Mouse (Mus musculus) kidney, adult 8-10 months (tissue): ENCODE data around the gene Mme.

ENCODE experiments used
- DNase-seq, 2 experiments: peaks; one replicate each; pipeline ENCODE4 v3.0.0; 2022

Mme gene

DNA sequence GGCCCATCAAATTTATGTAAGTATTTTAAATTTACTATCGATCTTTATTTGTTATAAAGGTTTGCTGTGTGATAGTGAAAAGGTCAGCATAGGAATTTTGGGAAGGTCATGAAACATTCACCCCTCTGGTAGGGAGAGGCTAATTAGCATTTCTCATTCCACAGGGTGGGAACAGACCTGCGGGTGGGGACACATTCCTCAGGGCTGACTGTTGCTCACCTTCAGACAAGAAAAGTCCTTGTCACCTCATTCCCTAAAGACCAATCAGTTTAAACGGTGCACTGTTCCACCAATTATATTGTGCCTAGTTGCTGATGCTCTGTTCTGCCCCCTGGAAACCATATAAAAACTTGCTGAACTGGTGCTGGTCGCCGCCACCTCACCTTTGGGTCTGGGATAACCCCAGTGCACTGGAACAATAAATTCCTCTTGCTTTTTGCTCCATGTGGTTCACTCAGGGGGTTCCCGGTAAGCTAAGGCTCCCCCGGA, at the start of gene Mme:
Gene Mme (plus strand): TSS at position 439 of the 489 bp plus-strand sequence.
- DNase-seq: no peak

DNA sequence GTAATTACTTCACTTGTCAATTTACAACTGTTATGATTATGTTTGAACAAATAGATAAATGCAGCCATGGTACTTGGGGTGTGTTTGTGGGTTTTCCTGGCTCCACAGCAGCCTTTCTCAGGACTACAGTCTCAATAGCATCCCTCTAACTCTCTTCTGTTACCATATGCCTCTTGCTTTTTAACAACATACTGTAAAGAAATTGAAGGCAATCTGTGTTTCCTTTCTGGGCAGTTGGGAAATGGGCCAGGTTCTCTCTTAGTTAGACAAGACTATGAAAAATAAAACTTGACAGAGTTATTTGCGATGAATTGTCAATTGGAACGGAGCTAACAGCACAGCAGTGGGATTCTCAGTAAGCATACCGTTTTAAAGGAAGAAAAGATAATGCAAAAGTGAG, 44.8 kb upstream of the Mme start:
- DNase-seq: no peak

DNA sequence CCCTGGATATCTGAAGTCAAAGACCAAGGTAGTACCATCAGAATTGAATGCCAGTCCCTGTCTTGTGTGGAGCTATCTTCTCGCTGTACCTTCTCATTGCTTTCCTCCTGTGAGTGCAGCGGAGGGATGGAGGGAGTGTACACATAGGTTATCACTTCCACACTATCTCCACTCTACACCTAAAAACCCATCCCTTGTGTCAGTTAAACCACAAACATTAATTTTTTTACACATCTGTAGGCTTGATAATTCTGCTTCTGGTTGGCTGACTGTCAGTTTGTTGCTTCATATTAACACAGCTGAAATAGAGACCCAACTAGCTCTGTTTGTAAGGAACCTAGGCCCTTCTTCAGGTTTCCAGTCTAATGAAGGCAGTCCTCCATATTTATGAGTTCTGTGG, 43.3 kb upstream of the Mme start:
- no peak for DNase-seq

DNA sequence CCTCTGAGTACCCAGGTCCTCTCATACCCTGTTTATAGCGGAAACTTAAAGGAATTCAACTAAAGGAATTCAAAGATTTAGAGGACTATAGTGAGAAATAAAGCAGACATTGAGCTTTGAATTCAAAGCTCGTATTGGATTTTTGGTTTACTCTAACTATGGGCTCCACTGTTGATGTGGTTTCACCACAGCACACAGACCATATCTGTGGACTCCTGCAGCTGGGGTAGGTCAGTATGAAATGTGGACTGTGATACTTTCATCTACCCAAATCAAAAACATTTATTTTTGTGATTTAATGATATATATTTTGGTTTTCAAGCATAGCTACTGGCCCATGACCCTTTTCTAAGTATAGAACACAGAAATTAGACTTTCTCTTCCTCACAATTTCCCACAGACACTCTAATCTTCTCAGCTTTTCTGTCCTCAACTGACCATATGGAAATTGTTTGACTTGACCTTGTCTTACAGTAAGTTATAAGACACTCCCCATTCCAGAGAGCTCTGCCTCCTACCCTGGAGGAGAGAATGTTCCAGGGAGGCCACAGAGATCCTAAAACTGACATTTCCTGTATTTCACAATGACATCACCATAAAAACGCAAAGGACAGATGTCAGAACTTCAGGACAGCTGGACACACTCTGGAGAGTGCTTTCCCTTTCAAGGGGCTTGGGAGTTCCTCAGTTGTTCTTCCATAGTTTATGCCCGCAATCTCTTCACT, 19.3 kb upstream of the Mme start:
- no peak for DNase-seq

DNA sequence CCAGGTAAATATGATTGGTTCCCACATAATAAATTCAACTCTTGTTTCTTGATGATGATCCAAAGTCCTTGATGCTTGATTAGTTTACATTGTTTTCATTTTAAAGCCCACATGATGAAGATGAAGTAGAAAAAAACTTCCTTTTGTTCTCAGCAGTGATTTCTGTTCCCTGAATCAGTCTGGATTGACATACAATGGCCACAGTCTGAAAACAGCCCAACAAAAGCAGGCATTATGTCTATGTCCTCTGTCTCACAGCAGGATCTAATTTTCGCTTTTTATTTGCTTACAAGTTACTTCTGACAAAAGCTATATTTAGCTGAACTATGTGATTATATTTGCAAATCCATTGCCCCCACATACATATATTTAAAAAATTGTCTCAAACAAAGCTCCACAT, 17.7 kb upstream of the Mme start:
- no peak for DNase-seq

DNA sequence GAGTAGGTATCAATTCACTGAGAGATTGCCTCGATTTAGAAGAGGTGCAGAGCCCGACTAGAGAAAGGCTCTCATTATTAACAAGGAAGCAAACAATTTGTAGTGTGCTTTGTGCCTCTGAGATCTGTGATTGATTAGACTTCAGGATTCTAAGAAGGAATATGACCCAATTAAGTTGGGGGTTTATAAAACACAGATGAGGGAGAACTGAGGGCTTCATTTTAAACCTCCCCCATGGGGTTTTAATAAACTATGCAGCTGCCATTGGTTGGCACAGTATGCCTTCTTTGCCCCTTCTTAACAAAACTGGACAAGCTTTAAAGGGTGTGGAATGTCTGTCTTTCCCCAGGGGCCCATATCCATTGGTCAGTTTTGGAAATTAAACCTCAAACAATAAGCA, 5.4 kb upstream of the Mme start:
- no peak for DNase-seq

DNA sequence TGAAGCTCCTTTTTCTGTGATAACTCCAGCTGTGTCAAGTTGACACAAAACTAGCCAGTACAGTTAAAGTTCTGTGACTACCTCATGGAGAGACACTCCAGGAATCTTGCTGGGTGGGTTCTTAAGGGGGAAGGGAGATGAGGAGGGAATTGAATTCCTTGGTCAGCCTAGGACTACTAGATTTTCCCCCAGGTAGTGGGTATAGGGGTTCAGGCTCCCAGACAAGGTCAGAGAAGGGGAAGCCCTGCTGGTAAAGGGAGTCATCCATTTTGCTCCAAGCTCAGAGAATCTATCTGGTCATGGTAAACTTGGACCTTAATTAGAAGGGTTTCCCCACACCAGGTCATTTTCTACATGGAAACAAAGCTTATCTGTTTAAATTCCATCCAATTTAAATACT, 2.4 kb downstream of the Mme start:
- no peak for DNase-seq

DNA sequence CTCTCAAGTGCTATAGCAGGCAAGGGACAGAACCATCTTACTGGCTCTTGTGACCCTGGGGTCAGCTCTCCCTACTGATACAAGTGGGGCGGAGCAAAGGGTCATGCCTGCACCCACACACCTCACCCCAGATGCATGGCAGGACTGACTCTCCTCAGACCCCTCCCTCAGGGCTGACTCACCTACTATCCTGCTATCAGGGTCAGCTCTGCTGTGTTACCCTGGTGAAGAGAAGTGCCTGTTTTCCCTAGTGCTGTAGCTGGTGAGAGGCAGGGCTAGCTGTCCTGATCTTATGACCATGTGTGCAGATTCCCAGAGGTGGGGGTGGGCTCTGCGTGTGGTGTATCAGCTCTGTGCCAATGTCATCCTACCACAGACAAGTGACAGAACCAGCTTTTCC, 30.8 kb downstream of the Mme start:
- DNase-seq: no peak

DNA sequence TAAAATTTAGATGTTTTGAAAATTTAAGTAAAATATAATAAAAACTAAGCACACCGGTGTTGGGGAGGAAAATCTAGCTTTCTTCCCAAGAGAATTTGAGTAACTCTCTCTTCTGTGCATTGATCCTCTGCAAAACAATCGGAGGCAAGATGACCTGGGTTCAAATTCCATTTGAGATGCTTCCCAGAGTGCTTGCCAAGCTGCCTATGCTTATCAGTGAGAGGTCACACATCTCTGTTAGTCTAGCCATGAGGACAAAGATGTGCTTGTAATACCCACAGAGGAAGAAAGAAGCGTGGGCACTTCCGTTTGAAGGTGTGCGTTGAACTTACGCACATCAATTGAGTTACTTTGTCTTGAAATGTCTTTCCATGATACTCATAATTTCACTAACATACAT, 53.0 kb downstream of the Mme start:
- DNase-seq: no peak

DNA sequence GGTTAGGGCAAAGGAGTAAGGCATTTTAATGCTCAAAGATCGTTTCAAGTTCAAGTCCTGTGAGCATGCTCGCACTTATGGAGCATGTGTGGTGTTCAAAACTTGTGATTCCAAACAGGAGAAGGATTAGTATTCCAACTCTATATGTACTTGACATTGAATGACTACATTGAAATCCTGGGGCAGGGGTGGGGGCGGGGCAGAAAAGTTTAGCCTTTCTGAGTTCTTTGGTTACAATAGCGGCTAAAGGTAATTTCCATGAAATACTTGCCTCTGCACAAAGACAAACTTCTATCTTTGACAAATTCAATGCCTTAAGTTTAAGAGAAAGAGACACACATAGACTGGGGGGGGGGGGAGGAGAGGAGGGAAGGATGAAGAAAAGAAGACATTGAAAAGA, 53.5 kb downstream of the Mme start:
- DNase-seq: no peak

DNA sequence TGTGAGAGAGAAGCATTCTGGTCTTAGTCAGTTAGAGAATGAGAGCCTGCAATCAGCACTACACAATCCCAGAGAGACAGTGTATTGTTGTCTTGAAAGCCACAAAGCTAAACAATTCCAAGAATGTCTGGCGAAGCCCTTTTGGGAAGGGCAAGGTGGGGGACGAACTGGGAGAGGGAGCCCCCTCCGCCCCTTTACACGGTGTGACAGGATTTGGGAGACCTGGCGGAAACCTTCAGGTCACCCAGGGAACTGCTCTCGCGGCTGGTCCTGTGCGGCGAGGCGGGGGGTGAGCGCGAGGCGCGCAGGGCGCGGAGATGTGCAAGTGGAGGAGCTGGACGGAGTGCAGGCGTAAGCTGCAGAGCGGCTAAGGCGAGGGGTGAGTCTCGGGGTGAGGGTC, 53.9 kb downstream of the Mme start:
- DNase-seq: peak; percentile 38 to 50

DNA sequence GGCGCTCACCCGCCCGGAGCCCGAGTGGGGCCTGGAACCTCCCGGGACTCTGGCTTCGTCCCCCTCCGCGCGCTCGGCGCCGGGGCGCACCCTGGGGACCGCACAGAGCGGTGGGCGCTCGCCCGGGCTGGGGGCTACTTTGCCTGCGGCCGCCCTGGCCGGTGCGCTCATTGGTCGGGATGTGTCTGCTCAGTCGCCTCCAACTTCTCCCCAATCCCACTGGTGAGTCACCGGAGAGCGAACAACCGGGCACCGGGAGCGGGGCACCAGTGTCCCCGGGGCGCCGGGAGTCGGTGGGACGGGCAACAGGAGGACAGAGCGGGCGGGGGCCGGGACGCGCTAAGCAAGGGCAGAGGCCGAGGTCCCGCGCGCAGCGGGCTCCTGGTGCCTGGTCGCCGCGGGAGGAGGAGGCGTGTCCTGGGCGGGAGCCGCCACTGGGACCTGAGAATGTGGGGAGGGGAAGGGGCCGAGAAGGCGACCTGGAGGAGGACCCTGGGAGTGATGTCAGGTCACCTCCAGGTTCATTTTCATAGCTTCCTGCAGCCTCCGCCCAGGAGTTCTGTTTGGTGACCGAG, 54.4 kb downstream of the Mme start:
- peak; percentile 69 to 79 for DNase-seq

DNA sequence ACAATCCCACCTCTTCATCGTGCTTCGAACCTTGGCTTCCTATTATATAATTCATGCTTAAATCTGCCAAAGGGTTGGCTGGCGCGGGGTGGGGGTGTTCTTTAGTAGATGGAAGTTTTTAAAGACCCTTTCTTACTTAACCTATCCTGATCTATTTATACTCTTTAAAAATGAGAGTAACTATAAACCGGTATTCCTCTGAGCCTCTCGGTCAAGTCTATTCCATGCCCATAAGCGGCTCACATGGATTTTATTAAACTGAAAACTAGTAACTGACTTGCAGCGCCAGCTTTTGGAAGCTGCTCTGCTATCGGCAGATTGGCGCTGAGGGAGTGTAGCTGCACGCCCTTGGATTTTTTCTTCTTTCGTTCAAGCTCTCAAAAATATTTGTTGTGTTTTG, 55.1 kb downstream of the Mme start:
- DNase-seq: peak; percentile 22 to 27

DNA sequence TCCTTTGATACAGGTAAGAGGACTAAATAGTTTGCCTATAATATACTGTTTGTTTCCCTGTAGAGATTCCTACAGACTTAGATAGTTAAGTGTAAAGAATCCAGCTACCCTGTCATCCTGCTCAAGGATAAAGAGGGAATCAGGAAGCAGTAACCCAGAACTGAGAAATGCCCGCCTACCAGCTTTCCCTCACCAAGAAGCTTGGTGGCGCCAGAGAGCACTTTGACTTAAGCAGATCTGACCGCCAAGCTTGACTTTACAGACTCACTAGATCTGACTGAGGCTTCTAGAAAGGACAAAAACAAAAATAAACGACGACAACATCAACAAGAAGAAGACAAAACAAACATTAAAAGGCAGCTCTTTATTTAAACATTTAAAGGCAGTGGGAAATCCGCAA, 56.5 kb downstream of the Mme start:
- peak; percentile 72 to 85 for DNase-seq

DNA sequence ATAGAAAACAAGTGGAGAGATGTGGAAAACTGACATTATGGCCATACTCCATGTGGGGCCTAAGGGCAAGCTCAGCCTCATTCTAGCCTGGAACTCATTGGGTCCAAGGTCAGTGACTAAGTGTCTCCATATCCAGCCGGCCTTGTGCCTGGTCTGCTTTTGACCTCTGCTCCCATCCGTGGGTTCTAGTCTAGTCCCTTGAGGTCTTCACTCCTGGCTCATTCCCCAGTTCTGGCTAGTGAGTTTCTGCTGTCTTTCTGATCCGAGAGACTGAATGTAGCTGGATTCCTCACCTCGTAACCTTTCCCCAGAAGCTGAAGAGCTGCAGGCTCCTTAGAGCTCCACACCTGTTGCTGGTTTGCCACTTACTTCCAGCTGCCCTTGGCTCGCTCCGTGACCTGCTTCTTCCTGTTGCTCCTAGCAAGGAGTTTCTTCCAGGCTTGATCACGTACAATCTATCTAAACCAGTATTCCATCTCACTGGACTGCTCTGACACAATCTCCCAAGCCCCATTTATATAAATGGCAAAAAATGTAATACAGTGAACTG, 73.9 kb downstream of the Mme start:
- DNase-seq: no peak

DNA sequence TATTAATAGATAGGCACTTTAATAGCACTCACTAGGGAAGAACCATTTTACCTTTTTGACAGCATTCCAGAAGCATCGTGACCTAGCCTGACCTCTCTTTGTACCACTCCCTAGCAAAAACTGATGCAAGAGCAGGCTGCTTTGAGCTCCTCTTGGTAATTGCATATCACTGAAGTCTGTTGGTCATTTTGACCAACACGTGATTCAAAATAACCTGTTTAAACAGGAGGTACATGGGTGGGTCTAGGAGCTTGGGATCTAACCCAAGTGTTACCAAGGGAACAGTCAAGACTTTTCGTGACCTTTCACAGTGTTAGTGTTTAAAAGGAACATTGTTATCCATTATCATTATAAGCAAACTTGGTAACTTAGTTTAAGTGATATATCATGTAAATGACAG, 76.2 kb downstream of the Mme start:
- no peak for DNase-seq

DNA sequence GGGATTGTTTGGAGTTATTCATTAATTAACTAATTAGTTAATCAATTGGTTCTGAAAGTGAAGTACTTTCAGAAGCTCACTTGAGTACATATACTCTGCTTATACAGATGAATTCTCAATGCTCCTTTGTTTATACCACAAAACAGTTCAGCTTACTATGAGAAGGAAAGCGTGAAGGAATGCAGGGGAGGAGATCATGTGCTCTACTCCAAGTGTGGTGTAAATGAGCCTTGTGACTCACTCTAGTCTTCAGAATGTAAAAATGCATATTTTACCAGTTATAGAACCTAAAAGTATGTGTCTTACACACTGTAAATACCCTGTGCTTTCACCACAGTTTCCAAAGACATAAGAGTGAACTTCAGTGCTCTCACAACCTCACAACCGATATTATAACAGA, 84.3 kb downstream of the Mme start:
- DNase-seq: peak in 1 of 2 experiments; percentile 20

DNA sequence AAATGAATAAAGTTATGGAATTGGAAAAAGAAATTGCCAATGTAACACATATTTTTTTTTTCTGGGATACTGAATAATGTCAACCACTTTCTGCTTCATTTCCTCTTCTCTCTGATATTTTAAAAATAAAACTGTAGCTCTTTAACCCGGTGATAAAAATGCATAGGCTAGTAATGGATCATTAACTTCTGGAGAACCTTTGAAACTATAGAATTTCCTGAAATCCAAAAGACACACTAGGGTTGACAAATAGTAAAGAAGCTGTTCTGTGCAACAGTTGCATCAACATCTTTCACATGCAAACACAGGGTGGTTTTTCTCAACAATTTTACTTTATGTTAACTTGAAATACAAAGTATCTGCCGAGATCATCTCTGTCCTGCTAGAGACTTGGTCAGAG, 98.8 kb downstream of the Mme start:
- DNase-seq: no peak

DNA sequence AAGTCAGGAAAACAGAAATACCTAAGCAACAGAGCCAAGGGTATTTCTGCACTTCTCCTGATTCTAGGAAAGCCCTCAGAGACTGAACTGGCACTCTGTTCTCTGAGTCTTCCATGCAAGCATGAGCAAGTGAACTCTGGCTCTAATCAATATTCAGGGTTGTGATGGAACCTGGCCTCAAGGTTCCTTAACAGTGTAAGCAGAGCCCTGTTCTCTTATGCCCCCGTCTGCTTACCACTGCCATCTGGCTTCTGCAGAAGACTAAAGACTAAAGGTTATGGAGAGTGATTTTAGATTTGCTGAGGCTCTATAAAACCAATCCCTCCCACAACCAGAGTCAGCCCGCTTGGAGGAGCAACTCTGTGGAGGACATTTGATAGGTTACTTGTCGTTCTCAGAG, 99.2 kb downstream of the Mme start:
- DNase-seq: peak; percentile 30 to 73

DNA sequence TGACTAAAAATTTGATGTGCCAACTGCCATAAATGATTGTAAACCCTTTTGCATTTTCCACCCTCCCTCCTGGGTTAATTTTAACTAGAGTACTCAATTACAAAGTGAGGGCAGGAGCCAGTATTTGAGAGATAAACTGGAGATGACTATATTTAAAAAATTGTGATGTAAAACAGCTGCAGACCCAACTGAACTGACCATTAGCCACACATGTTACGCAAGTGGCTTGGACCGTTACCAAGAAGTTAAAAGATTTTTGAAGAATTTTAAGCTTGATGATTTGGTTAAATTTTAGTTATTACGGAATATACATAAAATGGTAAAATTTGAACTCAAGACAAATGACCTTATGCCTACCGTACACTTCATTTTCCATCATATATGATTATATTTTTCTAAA, 100.1 kb downstream of the Mme start:
- DNase-seq: peak in 1 of 2 experiments; percentile 14

DNA sequence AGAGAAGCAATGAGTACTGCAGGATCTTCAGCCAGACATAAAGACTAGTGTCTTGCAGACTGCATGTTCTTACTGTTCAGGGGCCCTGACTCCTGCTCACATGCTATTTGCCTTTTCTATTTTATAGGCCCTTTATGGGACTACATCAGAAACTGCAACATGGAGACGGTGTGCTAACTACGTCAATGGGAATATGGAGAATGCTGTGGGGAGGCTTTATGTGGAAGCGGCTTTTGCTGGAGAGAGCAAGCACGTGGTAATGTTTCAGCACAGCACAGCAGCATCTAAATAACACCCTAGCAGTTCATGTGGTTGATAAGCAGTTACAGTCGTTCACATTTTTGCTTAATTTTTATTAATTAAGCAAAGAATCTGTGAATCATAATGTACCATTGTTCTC, 103.7 kb downstream of the Mme start:
- no peak for DNase-seq

DNA sequence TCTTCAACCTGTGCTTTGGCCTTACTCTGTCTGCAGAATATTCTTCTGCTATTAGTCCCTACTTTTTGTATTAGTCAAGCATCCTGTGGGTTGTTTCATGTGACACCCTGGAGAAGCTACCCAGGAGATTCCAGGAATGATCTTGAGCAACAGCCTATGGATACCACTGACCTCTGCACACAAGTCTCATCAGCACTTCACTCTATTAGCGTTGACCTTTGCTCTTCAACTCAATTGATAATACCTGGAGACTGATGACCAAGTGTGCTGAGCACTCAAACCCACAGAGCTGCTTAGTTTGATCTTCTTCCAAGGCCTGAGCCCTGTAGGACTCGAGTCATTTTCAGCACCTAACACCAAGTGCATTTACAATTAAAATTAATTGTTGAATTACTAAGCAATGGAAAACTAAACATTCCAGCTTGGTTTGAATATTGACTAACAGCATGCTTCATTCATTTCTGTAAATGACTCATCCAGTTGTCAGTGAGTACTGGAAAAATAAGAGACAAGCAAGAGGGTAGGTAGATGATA, 107.6 kb downstream of the Mme start:
- DNase-seq: peak; percentile 2 to 15

DNA sequence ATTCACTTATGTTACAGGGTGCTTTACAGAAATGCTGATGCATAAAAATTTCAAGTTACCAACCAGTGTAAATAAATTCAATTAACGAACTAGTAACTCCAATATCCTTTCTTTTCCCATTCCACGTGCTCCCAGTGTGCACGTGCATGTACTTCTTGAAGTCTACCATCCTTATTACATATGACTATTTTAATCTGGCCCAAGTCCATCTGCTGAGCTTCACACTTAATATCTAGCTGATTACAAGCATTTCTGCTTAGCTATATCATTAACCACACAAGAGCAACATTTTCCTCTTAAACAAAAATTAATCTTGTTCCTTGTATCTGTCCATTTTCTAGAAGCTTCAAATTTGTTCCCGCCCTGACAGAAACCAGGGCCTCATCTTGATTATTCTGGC, 108.9 kb downstream of the Mme start:
- DNase-seq: no peak

DNA sequence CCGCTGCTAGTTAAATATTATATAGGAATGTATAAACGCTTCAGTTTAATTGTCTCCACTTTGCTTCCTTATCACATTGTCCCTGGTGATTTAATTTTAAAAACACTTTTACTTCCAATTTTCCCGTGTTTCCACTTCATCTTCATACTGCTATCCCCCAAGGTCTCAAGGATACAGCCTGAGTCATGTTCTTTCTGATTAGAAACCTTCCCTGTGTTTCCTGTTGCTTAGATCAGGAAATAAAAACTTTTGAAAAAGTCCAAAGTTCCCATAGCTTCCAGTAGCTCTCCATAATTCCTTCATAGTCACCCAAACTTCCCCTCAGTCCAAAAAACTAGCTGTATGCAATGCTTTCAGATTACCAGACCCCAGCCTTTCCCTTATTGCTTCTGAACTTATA, 109.4 kb downstream of the Mme start:
- no peak for DNase-seq
